22 mouse cellular contexts compared by ENCODE assay signal in the genomic region with DNA sequence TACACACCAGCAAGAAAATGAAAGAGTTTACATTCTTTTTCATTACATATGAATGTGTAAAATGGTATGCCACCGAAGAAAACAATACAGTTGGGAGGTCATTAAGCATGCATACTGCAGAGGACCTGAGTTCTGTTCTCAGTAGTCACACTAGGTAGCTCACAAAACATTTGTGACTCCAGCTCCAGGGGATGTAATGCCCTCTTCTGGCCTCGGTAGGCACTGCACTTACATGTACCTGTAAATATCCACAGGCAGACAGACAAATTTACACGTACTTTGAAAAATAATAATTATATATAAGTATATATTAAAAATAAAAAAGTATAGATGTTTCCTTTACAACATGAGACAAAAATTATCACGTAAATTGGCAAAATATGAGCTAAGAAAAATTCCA.
DNase-seq lines count a peak whose midpoint lies in the region; ATAC-seq and TF ChIP-seq lines count a peak whose summit lies in the region.
"Had no signal": no experiment of that assay in that cellular context is flagged by ENCODE, and none has a peak within 500 bp of the region (broad histone marks: within the 10 kb centered on the region; RNA-seq: fewer than 3 reads in every experiment).

No protein-coding gene starts in this region.

- no peak overlapping the region for H3K4me3 ChIP-seq in forebrain, postnatal 0 days (ENCODE audit: low read depth, low read length)
- H3K4me3 ChIP-seq in forebrain, embryonic 14.5 days (ENCODE audit: low read depth, low read length): no peak overlapping the region
- no peak overlapping the region for H3K4me3 ChIP-seq in left cerebral cortex, adult 2 months
- H3K4me3 ChIP-seq in midbrain, embryonic 13.5 days (replicated peaks): no peak overlapping the region
- H3K4me3 ChIP-seq: embryonic facial prominence, embryonic 13.5 days; forebrain, embryonic 15.5 days; heart, adult 2 months; limb, embryonic 15.5 days; liver, embryonic 15.5 days; midbrain, embryonic 10.5 days had no signal

- intact Hi-C loops in left cerebral cortex, adult 2 months (cut with DNase I): no loop called here
- intact Hi-C loops in left cerebral cortex, postnatal 4 days (cut with DNase I): no loop called here

- no peaks in the 10 kb centered on the region for H3K36me3 ChIP-seq in forebrain, postnatal 0 days (ENCODE audit: insufficient read depth)
- no peaks in the 10 kb centered on the region for H3K36me3 ChIP-seq in forebrain, embryonic 14.5 days (ENCODE audit: control insufficient read depth, insufficient read depth, low read length)
- no peaks in the 10 kb centered on the region for H3K36me3 ChIP-seq in midbrain, embryonic 13.5 days
- H3K36me3 ChIP-seq: embryonic facial prominence, embryonic 13.5 days; forebrain, embryonic 15.5 days; limb, embryonic 15.5 days; liver, embryonic 15.5 days; midbrain, embryonic 10.5 days had no signal

- H3K9ac ChIP-seq in forebrain, postnatal 0 days: no peak overlapping the region
- no peak overlapping the region for H3K9ac ChIP-seq in forebrain, embryonic 14.5 days (ENCODE audit: low read length)
- no peak overlapping the region for H3K9ac ChIP-seq in midbrain, embryonic 13.5 days (replicated peaks)
- H3K9ac ChIP-seq: embryonic facial prominence, embryonic 13.5 days; forebrain, embryonic 15.5 days; limb, embryonic 15.5 days; liver, embryonic 15.5 days had no signal

- H3K4me2 ChIP-seq in forebrain, postnatal 0 days (ENCODE audit: low read depth): no peak overlapping the region
- H3K4me2 ChIP-seq in forebrain, embryonic 14.5 days (ENCODE audit: low read length): no peak overlapping the region
- no peak overlapping the region for H3K4me2 ChIP-seq in midbrain, embryonic 13.5 days (replicated peaks)
- H3K4me2 ChIP-seq: embryonic facial prominence, embryonic 13.5 days; forebrain, embryonic 15.5 days; limb, embryonic 15.5 days; liver, embryonic 15.5 days had no signal

- WGBS in forebrain, postnatal 0 days: 88% methylated on average over 4 of the region's 4 CpGs
- WGBS in forebrain, embryonic 14.5 days: 73% methylated on average over 4 of the region's 4 CpGs
- 82% methylated on average over 4 of the region's 4 CpGs for WGBS in midbrain, embryonic 13.5 days

- TF ChIP-seq CTCF in forebrain, postnatal 0 days (IDR thresholded peaks at IDR 0.05; ENCODE audit: low read depth): peak; percentile 11; the same call in 1 of the 2 replicates
- TF ChIP-seq CTCF in left cerebral cortex, adult 2 months (IDR thresholded peaks at IDR 0.05): peak; percentile 9

- DNase-seq in forebrain, postnatal 0 days: no peak
- DNase-seq in forebrain, embryonic 14.5 days (ENCODE audit: low spot score): no peak
- no peak for DNase-seq in left cerebral cortex, adult 2 months (ENCODE audit: extremely low spot score in 1 of 2, low spot score in 2 of 2)
- no peak for DNase-seq in left cerebral cortex, postnatal 4 days
- DNase-seq in WW6 (ENCODE audit: low read depth, low spot score): peak; percentile 20
- no peak for DNase-seq in thymus, postnatal 0 days (ENCODE audit: low spot score)
- DNase-seq: cerebellum, adult 9-10 months; gastrocnemius, postnatal 25 days; heart, adult 2 months; heart, postnatal 36 days; kidney, adult 11 months; layer of hippocampus, postnatal 36 days; right cerebral cortex, postnatal 4 days; thymus, postnatal 36 days had no signal

- H3K4me1 ChIP-seq in forebrain, postnatal 0 days (ENCODE audit: insufficient read depth): no peaks in the 10 kb centered on the region
- no peaks in the 10 kb centered on the region for H3K4me1 ChIP-seq in forebrain, embryonic 14.5 days (ENCODE audit: control insufficient read depth, insufficient read depth, low read length)
- no peaks in the 10 kb centered on the region for H3K4me1 ChIP-seq in midbrain, embryonic 13.5 days (replicated peaks)
- H3K4me1 ChIP-seq: embryonic facial prominence, embryonic 13.5 days; forebrain, embryonic 15.5 days; limb, embryonic 15.5 days; liver, embryonic 15.5 days; midbrain, embryonic 10.5 days had no signal

- H3K27me3 ChIP-seq in forebrain, postnatal 0 days (ENCODE audit: insufficient read depth, low read length): no peaks in the 10 kb centered on the region
- H3K27me3 ChIP-seq in forebrain, embryonic 14.5 days (replicated peaks; ENCODE audit: control insufficient read depth, insufficient read depth, low read length): no peaks in the 10 kb centered on the region
- H3K27me3 ChIP-seq in midbrain, embryonic 13.5 days: no peaks in the 10 kb centered on the region
- H3K27me3 ChIP-seq: embryonic facial prominence, embryonic 13.5 days; forebrain, embryonic 15.5 days; limb, embryonic 15.5 days; liver, embryonic 15.5 days had no signal

- no peak for ATAC-seq in forebrain, postnatal 0 days
- ATAC-seq in forebrain, embryonic 14.5 days: no peak
- no peak for ATAC-seq in midbrain, embryonic 13.5 days
- ATAC-seq: forebrain, embryonic 15.5 days; hindbrain, embryonic 16.5 days had no signal

- H3K9me3 ChIP-seq in forebrain, postnatal 0 days (ENCODE audit: low read length): no peaks in the 10 kb centered on the region
- H3K9me3 ChIP-seq in forebrain, embryonic 14.5 days (replicated peaks; ENCODE audit: control insufficient read depth, low read length): no peaks in the 10 kb centered on the region
- no peaks in the 10 kb centered on the region for H3K9me3 ChIP-seq in midbrain, embryonic 13.5 days
- H3K9me3 ChIP-seq: embryonic facial prominence, embryonic 13.5 days; forebrain, embryonic 15.5 days; limb, embryonic 15.5 days; liver, embryonic 15.5 days; midbrain, embryonic 10.5 days had no signal

- H3K27ac ChIP-seq in forebrain, postnatal 0 days (ENCODE audit: low read depth, low read length): no peak overlapping the region
- H3K27ac ChIP-seq in forebrain, embryonic 14.5 days (ENCODE audit: low read depth, low read length): no peak overlapping the region
- no peak overlapping the region for H3K27ac ChIP-seq in left cerebral cortex, adult 2 months
- H3K27ac ChIP-seq in midbrain, embryonic 13.5 days: no peak overlapping the region
- H3K27ac ChIP-seq: embryonic facial prominence, embryonic 13.5 days; forebrain, embryonic 15.5 days; heart, adult 2 months; limb, embryonic 15.5 days; liver, embryonic 15.5 days; macrophage; midbrain, embryonic 10.5 days had no signal
